Mouse (Mus musculus): ENCODE measurements at regions not wholly inside any gene's neighbourhood (a gene's known extent, or its start where the extent isn't known, plus 50 kb on each side); places are given as distances from the start of the nearest gene placed in this dataset.

- in situ Hi-C loops (cut with MboI, MseI), result no loop called here
These were observed 140.0 kb upstream of the Tut7 start for GRCm38 (mm10) chr13:59962676-59963664.

GRCm38 (mm10) chr13:59956441-59956840, 133.5 kb upstream of the Tut7 start:
- in situ Hi-C loops (cut with MboI, MseI), result no loop called here

- in situ Hi-C loops (cut with MboI, MseI), result no loop called here
These were observed 129.9 kb upstream of the Tut7 start for GRCm38 (mm10) chr13:59952809-59953208.

- in situ Hi-C loops (cut with MboI, MseI), result no loop called here
These were observed 129.2 kb upstream of the Tut7 start for GRCm38 (mm10) chr13:59952116-59952515.

GRCm38 (mm10) chr13:59950281-59950680, 127.3 kb upstream of the Tut7 start:
- in situ Hi-C loops (cut with MboI, MseI), result no loop called here

- in situ Hi-C loops (cut with MboI, MseI), result loop anchor here (25.0 kb wide), 1 partner anchor 2012 kb away; no protein-coding TSS in a partner anchor
These were observed 126.5 kb upstream of the Tut7 start for GRCm38 (mm10) chr13:59949471-59949870.

GRCm38 (mm10) chr13:59948496-59949138, 125.7 kb upstream of the Tut7 start:
- in situ Hi-C loops (cut with MboI, MseI), result loop anchor here (25.0 kb wide), 1 partner anchor 2011 kb away; no protein-coding TSS in a partner anchor

GRCm38 (mm10) chr13:59947461-59947860, 124.5 kb upstream of the Tut7 start:
- in situ Hi-C loops (cut with MboI, MseI), result loop anchor here (25.0 kb wide), 1 partner anchor 2010 kb away; no protein-coding TSS in a partner anchor

GRCm38 (mm10) chr13:59946509-59946908, 123.6 kb upstream of the Tut7 start:
- in situ Hi-C loops (cut with MboI, MseI), result loop anchor here (25.0 kb wide), 1 partner anchor 2009 kb away; no protein-coding TSS in a partner anchor

- in situ Hi-C loops (cut with MboI, MseI), result loop anchor here (25.0 kb wide), 1 partner anchor 2008 kb away; no protein-coding TSS in a partner anchor
These were observed 122.7 kb upstream of the Tut7 start for GRCm38 (mm10) chr13:59945631-59946030.

- in situ Hi-C loops (cut with MboI, MseI), result loop anchor here (25.0 kb wide), 1 partner anchor 2006 kb away; no protein-coding TSS in a partner anchor
These were observed 120.7 kb upstream of the Tut7 start for GRCm38 (mm10) chr13:59943602-59944140.

GRCm38 (mm10) chr13:59943020-59943419, 120.1 kb upstream of the Tut7 start:
- in situ Hi-C loops (cut with MboI, MseI), result loop anchor here (25.0 kb wide), 1 partner anchor 2006 kb away; no protein-coding TSS in a partner anchor

- in situ Hi-C loops (cut with MboI, MseI), result loop anchor here (25.0 kb wide), 1 partner anchor 2004 kb away; no protein-coding TSS in a partner anchor
These were observed 118.6 kb upstream of the Tut7 start for GRCm38 (mm10) chr13:59941519-59941918.

- in situ Hi-C loops (cut with MboI, MseI), result loop anchor here (25.0 kb wide), 1 partner anchor 2003 kb away; no protein-coding TSS in a partner anchor
These were observed 117.7 kb upstream of the Tut7 start for GRCm38 (mm10) chr13:59940414-59941205.

GRCm38 (mm10) chr13:59939886-59940285, 116.9 kb upstream of the Tut7 start:
- in situ Hi-C loops (cut with MboI, MseI), result loop anchor here (25.0 kb wide), 1 partner anchor 2003 kb away; no protein-coding TSS in a partner anchor

- in situ Hi-C loops (cut with MboI, MseI), result loop anchor here (25.0 kb wide), 1 partner anchor 2000 kb away; no protein-coding TSS in a partner anchor
These were observed 114.2 kb upstream of the Tut7 start for GRCm38 (mm10) chr13:59937147-59937546.

- in situ Hi-C loops (cut with MboI, MseI), result loop anchor here (25.0 kb wide), 1 partner anchor 1997 kb away; no protein-coding TSS in a partner anchor
These were observed 111.6 kb upstream of the Tut7 start for GRCm38 (mm10) chr13:59934556-59934955.

- in situ Hi-C loops (cut with MboI, MseI), result loop anchor here (25.0 kb wide), 1 partner anchor 1997 kb away; no protein-coding TSS in a partner anchor
These were observed 111.1 kb upstream of the Tut7 start for GRCm38 (mm10) chr13:59934093-59934492.

- in situ Hi-C loops (cut with MboI, MseI), result loop anchor here (25.0 kb wide), 1 partner anchor 1990 kb away; no protein-coding TSS in a partner anchor
These were observed 104.6 kb upstream of the Tut7 start for GRCm38 (mm10) chr13:59927379-59928111.

All from regulatory T cell (primary cell).